Mouse (Mus musculus) urinary bladder, postnatal 10 days (tissue): ENCODE data around the gene Hsp90ab1.

Source experiments
- DNase-seq: peaks from one replicate; pipeline ENCODE4 v3.0.0; 2022; ENCODE audit warnings: low spot score

The Hsp90ab1 gene

GRCm38 (mm10) chr17:45557998-45558862, 14.8 kb downstream of the Hsp90ab1 start:
- no peak for DNase-seq

- DNase-seq, result no peak
Observed at GRCm38 (mm10) chr17:45557246-45557824, 15.7 kb downstream of the Hsp90ab1 start.

DNA sequence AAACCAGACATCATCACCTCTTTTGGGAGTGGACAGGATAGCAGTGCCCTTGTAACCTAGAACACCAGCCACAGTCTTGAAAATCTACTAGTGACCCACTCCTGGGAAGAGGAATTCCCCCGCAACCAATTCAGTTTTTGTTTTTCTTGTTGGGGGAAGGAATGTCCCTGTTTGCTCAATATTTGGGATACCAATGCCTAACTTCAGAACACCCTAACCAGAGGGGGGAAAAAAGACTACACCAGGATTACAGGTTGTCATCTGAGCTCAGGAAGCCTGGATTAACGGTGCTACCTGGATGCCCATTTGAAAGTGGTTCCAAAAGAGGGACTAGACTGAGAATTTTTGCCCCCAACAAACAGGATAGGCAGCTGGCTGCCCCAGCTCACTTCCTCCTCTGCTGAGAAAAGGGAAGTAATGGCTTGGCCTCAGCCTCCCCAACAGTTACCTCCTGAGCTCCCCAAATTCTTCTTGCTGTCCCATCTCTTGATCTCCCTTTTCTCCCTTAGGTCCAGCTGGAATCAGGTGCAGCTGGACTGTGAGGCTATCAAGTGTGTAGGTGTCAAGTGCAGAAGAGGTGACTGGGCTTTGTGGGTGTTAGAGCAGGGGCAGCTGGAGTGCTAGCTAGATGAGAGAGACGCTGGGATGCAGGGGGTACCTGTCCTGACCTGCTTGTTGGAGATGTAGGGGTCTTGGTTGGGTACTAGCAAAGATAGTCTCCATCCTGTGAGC, 16.4 kb downstream of the Hsp90ab1 start:
- no peak for DNase-seq

DNA sequence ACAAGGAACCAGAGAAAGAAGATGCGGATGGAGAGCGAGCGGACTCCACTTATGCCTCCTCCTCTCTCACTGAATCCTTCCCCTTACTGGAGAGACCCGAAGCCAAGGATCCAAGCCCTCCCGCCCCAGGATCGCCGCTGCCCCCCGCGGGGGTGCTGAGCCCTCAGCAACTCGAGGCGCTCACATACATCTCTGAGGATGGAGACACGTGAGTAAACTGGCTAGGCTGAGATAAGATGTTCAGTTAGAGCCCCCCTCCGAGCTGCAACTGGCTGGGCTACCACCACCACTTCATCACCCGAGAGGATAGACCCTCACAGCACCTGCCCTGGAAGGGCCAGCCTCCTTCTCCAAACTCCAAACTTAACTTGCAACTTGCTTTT, 17.0 kb downstream of the Hsp90ab1 start:
- DNase-seq, result no peak

- peak; percentile 72 for DNase-seq
Observed at GRCm38 (mm10) chr17:45555452-45556106, 17.5 kb downstream of the Hsp90ab1 start, which contains the start of gene Nfkbie. Nfkbie (plus strand) TSS chr17:45555703.

GRCm38 (mm10) chr17:45554420-45554819, 18.7 kb downstream of the Hsp90ab1 start:
- DNase-seq, result no peak

- DNase-seq, result no peak
Observed at GRCm38 (mm10) chr17:45553065-45553464, 20.0 kb downstream of the Hsp90ab1 start.

GRCm38 (mm10) chr17:45551816-45552451, 21.1 kb downstream of the Hsp90ab1 start:
- no peak for DNase-seq

DNA sequence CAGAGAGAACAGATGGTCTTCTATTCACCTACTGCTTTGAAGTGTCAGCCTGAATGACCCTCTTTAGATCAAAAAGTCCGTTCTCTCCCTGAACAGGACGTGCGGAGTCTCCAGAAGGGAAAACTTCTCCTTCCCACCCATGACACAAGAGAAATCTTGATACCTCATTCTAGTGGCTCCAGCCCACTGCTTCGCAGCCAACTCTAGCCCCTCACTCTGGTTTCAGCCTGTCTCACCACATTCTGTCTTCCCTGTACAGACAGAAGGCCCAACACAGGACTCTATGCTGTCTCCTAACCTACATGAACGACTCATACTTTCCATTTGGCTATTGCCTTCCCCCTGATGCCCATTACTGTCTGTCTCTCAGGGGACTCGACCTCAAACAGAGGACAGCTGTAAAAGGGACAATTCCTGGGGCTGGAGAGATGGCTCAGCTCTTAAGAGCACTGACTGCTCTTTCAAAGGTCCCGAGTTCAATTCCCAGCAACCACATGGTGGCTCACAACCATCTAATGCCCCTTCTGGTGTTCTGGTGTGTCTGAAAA, 21.7 kb downstream of the Hsp90ab1 start:
- DNase-seq, result no peak

DNA sequence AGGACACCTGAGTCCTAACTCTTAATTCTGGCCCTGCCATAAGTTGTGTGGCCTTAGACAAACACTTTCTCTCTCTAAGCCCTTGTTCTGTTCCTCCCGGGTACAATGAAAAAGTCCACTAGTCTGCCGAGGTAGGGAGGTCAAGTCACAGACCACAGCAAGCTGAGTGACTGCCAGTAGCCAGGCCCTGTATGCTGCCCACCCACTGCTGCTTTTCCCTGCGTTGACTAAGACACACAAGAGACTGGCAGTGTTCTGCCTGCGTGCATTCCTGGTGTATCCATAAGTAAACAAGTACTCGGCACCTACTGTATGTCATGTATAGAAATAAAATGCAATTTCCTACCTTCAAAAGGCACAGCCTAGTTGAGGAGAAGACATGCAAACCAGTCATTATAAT, 22.8 kb downstream of the Hsp90ab1 start:
- no peak for DNase-seq

- no peak for DNase-seq
Observed at GRCm38 (mm10) chr17:45549617-45550181, 23.4 kb downstream of the Hsp90ab1 start, which contains the start of gene Tmem151b. Tmem151b (minus strand) TSS chr17:45549677.

- DNase-seq, result no peak
Observed at GRCm38 (mm10) chr17:45548541-45549512, 24.2 kb downstream of the Hsp90ab1 start.

DNA sequence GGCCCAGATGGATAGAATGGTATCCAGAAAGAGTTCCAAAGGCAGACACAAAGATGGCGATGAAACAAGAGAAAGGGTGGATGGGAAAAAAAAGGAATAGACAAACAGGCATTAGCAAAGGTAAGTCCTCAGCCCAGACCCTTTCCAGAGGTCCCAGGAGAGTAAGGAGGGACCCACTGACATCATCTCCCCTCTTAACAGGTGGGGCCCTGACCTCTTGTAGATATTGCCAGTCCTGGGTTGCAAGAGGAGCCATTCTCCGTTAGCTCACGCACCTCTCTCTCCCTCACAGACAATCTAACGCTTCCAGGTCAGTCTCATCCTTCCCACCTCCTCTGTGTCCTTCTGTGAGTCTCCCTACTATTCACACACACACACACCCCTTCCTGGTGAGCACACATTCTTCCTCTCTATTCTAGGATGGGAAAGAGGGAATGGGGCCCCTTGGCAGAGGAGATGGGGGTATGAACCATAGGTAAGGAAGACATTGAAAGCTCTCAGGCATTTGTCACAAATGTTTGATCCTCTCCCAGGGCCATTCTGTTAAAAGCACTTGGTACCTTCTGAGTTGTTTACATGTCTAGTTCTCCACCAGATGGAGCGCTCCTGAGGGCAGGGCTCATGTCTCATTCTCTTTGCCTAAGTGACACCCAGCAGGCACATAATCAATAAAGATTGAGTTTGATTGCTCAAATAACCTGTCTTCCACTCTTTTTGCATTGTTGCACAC, 25.4 kb downstream of the Hsp90ab1 start:
- DNase-seq, result no peak

GRCm38 (mm10) chr17:45546941-45547340, 26.1 kb downstream of the Hsp90ab1 start:
- DNase-seq, result no peak

DNA sequence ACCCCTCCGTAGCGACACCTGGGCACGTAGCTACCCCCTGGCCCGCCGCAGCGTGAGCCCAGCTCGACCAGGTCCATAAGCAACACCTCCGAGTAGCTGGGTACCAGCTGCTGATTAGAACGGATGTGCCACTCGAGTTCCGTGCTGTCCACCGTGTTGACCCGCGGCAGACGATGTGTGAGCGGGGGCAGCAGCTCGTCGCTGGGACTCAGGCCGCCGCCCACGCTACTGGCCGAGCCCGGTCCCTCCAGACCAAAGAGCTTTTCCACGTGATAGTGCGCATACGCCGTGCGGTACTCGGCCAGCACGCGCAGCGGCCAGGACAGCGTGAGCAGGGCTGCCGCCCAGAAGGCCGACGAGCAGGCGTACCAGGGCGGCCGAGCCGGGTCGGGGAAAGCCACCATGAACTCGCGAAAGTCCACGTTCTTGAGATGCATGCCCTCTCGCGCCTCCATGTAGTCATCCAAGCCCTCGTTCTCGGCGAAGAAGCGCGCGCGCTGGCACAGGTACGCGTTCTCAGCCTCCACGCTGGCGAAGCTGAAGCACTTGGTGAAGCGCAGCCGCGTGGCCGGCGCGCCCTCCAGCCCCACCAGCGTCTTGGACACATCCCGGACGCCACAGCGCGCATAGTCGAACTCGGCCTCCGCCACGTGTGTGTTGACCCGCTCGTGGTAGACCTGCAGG, 27.7 kb downstream of the Hsp90ab1 start:
- DNase-seq, result no peak

DNA sequence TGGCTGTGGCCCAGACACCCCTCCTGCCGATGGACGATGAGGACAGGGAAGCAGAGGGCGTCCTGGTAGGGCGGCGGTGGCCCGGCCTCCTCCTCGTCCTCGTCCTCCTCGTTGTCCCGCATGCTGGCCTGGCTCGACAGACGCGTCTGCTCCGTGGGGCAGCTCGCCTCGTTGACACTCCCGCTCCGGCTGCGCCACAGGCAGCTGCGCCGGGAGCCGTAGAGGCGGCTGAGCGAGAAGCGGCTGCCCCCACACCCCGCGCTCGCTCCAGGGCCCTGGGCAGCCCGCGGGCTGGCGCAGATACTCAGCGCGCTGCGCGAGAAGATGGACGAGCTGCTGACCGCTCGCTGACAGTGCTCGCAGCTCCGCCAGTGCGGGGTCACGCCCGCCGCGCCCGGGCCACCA, 28.2 kb downstream of the Hsp90ab1 start:
- DNase-seq, result no peak

DNA sequence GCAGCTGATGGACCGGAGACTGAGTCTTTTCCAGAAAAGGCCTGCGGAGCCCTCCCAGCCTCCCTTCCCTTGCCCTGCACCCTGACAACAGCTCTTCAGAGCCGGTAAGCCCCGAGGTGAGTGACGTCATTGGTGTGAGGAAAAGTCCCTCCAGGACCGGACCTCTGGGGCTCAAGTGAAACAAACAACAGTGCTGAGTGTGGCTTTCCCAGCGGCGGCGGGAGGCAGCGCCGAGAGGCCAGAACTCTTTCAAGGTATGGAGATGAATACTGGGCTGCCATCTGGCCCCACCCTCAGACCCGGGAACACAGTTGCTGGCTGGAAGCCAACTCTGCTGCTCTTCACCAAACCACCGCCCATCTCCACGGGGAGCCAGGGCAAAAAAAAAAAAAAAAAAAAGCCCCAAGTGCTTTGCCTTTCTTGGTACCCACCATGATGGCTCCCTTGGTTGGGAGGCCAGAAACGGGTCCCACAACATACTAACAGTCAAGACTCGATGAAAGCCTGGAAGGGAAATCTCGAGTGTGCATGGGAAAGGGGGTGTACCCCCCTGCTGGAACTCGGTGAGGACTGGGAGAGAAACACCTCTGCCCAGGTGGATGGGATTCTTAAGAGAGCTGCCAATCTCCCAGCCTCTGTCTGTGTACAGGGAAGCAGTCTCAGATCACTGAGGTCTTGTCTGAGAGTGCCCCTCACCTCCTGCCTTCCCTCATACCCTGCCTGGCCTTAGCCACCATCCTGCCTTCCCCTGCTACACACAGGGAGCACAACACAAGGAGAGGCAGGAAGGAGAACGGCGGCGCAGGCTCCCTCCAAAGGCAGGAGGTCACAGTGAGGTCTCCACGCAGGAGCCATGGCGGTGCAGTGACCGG, 28.8 kb downstream of the Hsp90ab1 start:
- DNase-seq, result no peak

- DNase-seq, result no peak
Observed at GRCm38 (mm10) chr17:45543115-45543514, 30.0 kb downstream of the Hsp90ab1 start.
